Mouse (Mus musculus) embryonic fibroblast, embryonic 13.5 days (primary cell): ENCODE measurements at regions not wholly inside any gene's neighbourhood (a gene's known extent, or its start where the extent isn't known, plus 50 kb on each side); places are given as distances from the start of the nearest gene placed in this dataset.

Experiments used
- CTCF ChIP-seq: IDR thresholded peaks from 2 replicates; pipeline ENCODE4 v1.5.1; 2011; ENCODE audit warnings: mild to moderate bottlenecking, control low read depth, low read length, moderate library complexity, borderline replicate concordance; ENCODE audit not compliant: insufficient read depth
- POLR2A ChIP-seq: IDR thresholded peaks from 2 replicates; pipeline ENCODE4 v1.6.1; 2011; ENCODE audit warnings: low read depth, mild to moderate bottlenecking, control low read depth, low read length, moderate library complexity

GRCm38 (mm10) chr17:84865566-84865965 lies 75.0 kb upstream of the Lrpprc start:
- no peak for TF ChIP-seq POLR2A
- TF ChIP-seq CTCF, result no peak
